Comparison of ENCODE assay signal across 8 mouse cellular contexts in the genomic region with DNA sequence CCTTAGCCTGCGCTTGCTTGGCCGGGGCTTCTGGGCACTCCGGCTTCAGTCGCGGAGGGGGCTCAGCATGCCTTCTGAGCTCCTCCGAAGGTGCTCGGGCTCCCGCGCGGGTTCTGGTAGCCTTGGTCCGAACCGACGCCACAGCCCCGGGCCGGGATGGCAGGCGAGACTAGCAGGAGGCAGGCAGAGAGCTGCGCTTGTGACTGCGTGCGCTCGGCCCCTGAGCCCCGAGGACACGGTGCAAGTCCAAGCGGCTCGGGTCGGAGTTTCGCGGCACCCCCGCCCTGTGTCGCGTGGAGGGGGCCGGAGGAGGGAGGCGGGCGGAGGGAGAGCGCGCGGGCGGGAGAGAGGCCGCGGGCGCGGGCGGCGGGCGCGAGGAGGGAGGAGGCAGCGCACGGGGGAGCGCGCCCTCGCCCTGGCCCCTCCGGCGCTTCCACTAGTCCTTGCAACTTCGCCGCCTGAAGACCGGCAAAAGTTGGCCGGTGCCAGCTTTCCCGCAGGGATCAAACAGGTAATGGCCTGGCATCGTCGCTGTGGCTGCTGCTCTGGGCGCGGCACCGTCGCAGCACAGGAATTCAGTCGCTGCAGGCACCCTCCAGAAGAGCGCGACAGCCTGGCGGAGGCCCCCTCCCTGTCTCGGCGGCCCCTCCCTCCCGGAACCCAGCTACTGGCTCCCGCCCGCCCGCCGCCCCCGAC.
DNase-seq lines count a peak whose midpoint lies in the region; ATAC-seq and TF ChIP-seq lines count a peak whose summit lies in the region.

No protein-coding gene starts in this region.

- peak overlapping the region; percentile 29; the same call in 1 of the 2 replicates for H3K9ac ChIP-seq in lung, embryonic 15.5 days
- no peak overlapping the region for H3K9ac ChIP-seq in intestine, postnatal 0 days (ENCODE audit: low read depth, low read length)
- H3K9ac ChIP-seq in limb, embryonic 14.5 days (ENCODE audit: low read depth, low read length, severe bottlenecking) = peak overlapping the region; percentile 50

- H3K36me3 ChIP-seq in lung, embryonic 15.5 days = no peaks in the 10 kb centered on the region
- H3K36me3 ChIP-seq in intestine, postnatal 0 days (ENCODE audit: control insufficient read depth, insufficient read depth) = no peaks in the 10 kb centered on the region
- no peaks in the 10 kb centered on the region for H3K36me3 ChIP-seq in limb, embryonic 14.5 days (ENCODE audit: control insufficient read depth, insufficient read depth, low read length)

- DNase-seq in lung, postnatal 25 days (ENCODE audit: low spot score) = no peak
- DNase-seq in cerebellum, postnatal 10 days = peak; percentile 36 to 55
- DNase-seq in frontal cortex, postnatal 36 days (ENCODE audit: low spot score in 2 of 2) = peak; percentile 28 to 35
- peak; percentile 26 for DNase-seq in limb, embryonic 14.5 days (ENCODE audit: low spot score)
- DNase-seq in ovary, postnatal 14 days (ENCODE audit: low spot score) = peak; percentile 2
- DNase-seq in thymus, postnatal 4 days = peak; percentile 20

- no peak for TF ChIP-seq CTCF in intestine, postnatal 0 days (IDR thresholded peaks at IDR 0.05; ENCODE audit: low read depth)

- 12% methylated on average over 29 of the region's 75 CpGs for WGBS in lung, embryonic 15.5 days
- WGBS in intestine, postnatal 0 days = 20% methylated on average over 37 of the region's 75 CpGs
- WGBS in limb, embryonic 14.5 days = 19% methylated on average over 32 of the region's 75 CpGs

- H3K4me1 ChIP-seq in lung, embryonic 15.5 days = no peaks in the 10 kb centered on the region
- H3K4me1 ChIP-seq in intestine, postnatal 0 days (replicated peaks; ENCODE audit: control insufficient read depth, insufficient read depth, low read length) = no peaks in the 10 kb centered on the region
- H3K4me1 ChIP-seq in limb, embryonic 14.5 days (ENCODE audit: control insufficient read depth, insufficient read depth, low read length) = no peaks in the 10 kb centered on the region

- H3K4me3 ChIP-seq in lung, embryonic 15.5 days = peak overlapping the region; percentile 47
- peak overlapping the region; percentile 46 for H3K4me3 ChIP-seq in intestine, postnatal 0 days (ENCODE audit: low read depth, low read length)
- H3K4me3 ChIP-seq in limb, embryonic 14.5 days (replicated peaks; ENCODE audit: low read length) = peak overlapping the region; percentile 50

- H3K27ac ChIP-seq in lung, embryonic 15.5 days = no peak overlapping the region
- H3K27ac ChIP-seq in intestine, postnatal 0 days (ENCODE audit: low read depth, low read length) = no peak overlapping the region
- H3K27ac ChIP-seq in limb, embryonic 14.5 days (replicated peaks; ENCODE audit: low read depth, low read length) = no peak overlapping the region

- peaks cover 13% of the 10 kb centered on the region; the same call in 1 of the 2 replicates for H3K27me3 ChIP-seq in lung, embryonic 15.5 days
- H3K27me3 ChIP-seq in intestine, postnatal 0 days (replicated peaks; ENCODE audit: control insufficient read depth, insufficient read depth, low read length) = 0 out of 2 replicates have a peak, but pooled peaks cover 6% of the 10 kb centered on the region
- H3K27me3 ChIP-seq in limb, embryonic 14.5 days (ENCODE audit: control insufficient read depth, insufficient read depth, low read length) = no peaks in the 10 kb centered on the region

- H3K4me2 ChIP-seq in lung, embryonic 15.5 days = peak overlapping the region; percentile 73
- peak overlapping the region; percentile 72 for H3K4me2 ChIP-seq in intestine, postnatal 0 days (replicated peaks; ENCODE audit: low read depth)
- H3K4me2 ChIP-seq in limb, embryonic 14.5 days (replicated peaks; ENCODE audit: low read depth, low read length, severe bottlenecking) = peak overlapping the region; percentile 54

- no peak for TF ChIP-seq POLR2A in limb, embryonic 14.5 days (IDR thresholded peaks at IDR 0.05; ENCODE audit: borderline replicate concordance, extremely low read depth, insufficient read depth, insufficient read length)

- no peaks in the 10 kb centered on the region for H3K9me3 ChIP-seq in lung, embryonic 15.5 days
- no peaks in the 10 kb centered on the region for H3K9me3 ChIP-seq in intestine, postnatal 0 days (ENCODE audit: control insufficient read depth)
- no peaks in the 10 kb centered on the region for H3K9me3 ChIP-seq in limb, embryonic 14.5 days (ENCODE audit: control insufficient read depth, low read length)

- ATAC-seq in lung, embryonic 15.5 days (ENCODE audit: borderline replicate concordance, extremely low read depth, low FRiP score, low TSS enrichment) = peak; percentile 74; the same call in 1 of the 2 replicates
- no peak; the same call in 1 of the 2 replicates for ATAC-seq in intestine, postnatal 0 days
- ATAC-seq in limb, embryonic 14.5 days (ENCODE audit: low FRiP score, low read depth) = peak; percentile 77
